Mouse (Mus musculus): ENCODE measurements at regions not wholly inside any gene's neighbourhood (a gene's known extent, or its start where the extent isn't known, plus 50 kb on each side); places are given as distances from the start of the nearest gene placed in this dataset.
"Not testable (repeated sequence)": the region's sequence is repeated elsewhere in the genome, so short reads cannot be mapped to it uniquely, and the experiment has no call there.

DNA sequence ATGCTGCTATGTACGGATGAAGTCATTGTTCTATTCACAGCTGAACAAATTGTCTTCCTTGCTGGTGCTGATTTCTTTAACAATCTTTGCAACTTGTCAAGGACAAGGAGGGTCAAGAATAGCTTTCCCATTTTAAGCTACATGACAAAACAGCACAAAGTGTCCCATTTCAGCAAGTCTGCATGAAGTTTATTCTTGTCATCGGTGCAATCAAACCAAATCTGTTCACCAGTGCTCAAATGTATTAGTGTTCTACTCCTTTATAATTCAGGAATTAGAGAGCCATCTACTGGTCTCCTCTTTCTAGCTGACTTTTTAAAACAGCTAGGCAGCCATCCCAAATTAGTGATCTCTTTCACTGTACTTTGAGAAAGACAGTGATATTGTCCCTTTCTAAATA lies 1040.8 kb downstream of the Galc start:
- no peak for DNase-seq

DNA sequence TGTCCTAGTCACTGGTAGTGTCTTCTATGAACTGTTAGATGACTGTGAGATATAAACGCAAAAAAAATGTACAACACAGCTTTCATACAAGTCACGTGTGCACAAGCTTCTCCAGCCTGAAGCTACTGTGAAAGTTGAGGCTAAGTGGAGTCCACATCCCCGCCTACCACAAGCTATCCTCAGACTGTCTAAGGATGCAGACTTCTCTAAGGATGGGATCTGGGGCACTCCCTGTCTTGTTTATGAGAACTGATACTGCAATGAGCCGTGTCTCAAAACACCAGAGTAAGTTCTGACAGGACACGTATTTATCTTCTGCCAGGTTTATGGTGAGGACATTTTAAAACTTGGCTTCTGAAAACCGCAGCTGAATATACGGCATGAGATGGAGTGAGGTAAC lies 1041.7 kb downstream of the Galc start:
- no peak for DNase-seq

DNA sequence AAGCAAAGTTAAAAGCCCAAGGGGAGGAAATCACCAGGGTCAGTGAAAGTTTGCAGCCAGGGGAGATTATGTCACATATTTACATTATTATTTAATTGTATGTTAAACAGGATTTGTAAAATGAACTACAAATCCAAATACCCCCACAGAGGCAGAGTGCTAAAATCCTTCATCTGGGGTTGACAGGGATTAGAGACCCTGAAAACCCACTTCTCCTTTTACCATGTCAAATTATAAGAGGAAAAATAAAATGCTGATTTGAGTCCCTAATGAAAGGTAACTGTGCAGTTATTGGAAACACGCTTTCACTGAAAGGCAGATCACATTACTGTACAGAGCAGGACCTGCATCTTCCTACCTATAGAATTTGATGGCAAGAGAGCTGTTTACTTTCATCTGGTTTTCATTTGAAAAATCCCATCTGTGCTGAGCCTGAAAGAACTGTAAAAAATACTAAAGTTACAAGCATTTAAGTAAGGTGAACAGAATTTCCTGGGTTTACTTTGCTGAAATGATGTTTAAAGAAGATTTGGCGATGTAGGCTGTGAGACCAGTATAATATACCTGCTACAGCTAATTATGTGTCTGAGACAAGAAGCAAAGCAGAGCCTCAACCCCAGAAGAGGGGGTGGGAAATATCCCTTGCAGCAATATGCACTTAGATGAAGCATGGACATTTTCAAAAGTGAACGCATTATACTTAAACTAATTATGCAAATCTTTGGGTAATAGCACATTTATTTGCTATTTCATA lies 1055.4 kb downstream of the Galc start:
- no peak for DNase-seq

DNA sequence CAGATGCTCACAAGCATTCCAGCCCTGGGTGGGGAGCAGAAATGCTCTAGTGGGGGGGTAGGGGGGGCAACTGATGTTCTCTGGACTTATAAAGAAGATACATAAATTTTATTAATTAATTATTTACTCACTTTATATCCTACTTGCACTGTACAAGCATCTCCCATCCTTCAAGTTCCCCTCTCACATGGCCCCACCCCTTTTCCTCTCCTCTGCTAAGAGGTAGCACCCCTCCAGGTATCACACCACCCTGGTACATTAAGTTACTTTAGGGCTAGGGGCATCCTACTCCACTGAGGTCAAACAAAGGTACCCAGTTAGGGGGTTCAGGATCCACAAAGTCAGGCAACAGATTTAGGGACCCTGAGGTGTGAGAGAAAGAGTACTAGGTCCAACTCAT lies 1097.4 kb downstream of the Galc start:
- DNase-seq = no peak

DNA sequence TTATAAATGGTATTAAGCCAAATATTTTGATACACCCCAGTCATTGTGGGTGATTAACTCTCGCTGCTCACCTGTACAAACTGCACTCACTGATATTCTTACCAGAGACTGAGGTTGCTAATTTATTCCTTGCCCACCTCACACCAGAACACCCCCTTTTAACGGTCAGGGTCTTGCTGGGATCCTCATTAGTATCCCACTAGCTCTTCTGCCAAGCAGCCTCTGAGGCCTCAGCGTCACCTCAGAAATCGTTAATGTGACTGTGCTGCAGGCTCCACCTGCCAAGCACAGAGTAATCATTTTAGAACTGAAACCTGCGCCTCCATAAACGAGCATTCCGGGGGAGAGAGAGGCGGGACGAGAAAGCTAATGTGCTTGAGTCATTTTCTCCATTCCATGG lies 1097.8 kb downstream of the Galc start:
- no peak for DNase-seq

DNA sequence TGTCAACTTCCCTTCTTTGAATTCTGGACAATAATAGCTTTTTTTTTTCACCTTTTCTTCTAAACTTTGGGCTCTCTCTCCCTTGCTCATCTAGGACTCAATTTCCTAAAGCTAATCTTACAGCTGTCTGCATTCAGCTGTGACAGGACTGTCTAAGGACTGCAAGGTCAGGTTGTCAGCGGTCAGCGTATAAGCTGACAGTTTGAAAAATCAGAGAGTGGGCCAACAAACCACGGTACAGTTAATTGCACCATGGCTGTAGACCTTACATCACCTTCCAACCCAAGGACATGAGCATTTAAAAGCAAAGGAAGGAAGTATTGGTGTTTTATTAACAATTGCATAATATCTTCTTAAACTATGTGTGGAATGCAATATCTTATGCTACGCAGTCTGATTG lies 1100.9 kb downstream of the Galc start:
- no peak for DNase-seq

DNA sequence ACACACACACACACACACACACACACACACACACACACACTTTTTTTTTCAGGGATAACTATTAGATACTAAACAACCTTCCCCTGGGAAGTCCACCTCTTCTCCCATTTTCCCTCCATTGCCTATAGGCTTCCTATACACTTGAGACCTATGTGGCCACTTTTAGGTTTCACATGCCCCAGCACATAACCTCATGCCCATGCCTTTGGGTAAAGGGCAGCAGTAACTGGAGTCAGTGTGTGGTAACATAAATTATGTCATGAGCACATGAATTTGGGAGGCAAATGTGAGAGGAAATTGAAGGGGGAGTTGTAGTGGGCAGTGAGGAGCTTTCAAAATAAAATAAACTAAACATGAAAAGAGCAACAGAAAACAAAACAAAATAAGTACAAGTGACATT lies 1101.5 kb downstream of the Galc start:
- no peak for DNase-seq

DNA sequence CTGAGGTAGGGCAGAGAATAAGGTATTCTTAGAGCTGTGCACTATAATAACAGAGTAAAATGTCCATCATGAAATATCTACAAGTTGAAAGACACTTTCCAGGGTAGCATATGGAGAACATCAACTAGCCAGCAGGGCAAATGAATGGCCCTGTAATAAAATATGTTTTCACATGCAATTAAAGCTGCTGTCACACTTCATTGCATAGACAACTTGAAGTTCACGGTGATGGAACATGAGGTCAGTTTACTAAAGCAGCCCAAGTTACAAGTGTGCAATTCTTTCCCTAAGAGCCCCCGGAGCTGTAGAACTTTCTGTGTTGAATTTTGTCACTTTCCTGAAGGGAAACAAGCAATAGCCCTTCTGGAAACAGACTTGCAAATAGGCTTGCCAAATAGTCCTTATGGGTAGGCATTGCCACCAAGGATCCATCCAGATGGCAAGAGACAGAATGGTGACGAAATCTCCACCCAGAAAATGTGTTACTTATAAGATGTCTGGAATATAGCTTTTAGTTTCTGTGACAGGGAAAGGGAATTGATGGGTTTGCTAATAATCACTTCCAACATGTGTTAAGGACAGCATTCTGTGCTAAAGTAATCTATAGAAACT lies 1102.7 kb downstream of the Galc start:
- no peak for DNase-seq

DNA sequence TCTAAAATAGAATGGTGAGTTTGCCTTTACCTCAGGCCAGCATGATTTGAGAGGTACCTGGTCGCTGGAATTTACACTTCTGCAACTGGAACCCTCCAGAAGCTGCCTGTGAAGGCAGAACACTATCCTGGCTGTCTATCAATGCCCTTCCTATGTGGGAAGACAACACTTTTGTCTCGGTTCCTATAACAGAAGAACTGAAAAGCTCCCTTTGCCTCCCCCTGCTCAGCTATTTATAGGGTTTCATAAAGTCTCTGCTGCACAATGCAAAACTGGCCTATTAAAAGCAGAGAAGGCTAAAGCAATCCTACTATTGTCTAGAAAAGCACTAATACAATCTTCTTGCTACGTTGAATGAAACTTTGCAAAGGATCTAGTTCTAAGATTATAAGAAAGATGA lies 1116.5 kb downstream of the Galc start:
- no peak for DNase-seq

DNA sequence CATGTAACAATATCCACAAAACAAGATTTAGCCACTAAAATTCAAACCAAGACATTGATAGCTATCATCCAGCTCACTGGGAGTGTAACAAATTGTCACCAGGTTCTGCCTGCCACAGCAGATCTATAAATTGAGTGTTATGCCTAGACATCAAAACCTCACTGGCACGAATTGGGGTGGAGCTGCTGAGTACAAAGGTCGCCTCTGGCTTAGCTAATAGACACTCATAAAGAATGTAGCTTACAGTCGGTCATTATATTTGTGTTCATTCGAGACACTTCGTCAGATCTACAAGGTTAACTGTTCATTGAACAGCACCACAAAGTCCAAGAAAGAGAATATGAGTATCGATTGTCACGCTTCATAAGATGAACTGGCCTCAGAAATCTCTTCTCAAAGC lies 1121.3 kb downstream of the Galc start:
- DNase-seq = no peak

DNA sequence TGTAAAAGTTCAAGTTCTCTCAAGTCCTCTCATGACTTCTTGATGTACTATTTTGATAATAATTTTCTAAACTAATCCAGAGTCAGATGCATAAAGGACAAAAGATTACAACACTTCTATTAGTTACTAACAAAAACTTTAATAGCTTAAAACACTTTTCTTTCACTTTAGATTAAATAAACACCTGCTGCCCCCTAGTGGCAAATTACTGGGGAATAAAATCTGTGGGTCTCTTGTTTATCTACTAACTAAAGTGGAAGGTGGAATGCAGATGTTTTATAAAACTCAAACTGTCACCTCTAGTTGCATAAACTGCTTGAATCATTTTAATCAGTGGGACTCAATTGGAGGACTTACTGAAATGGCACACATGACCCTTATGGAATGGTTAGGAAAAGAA lies 1129.0 kb downstream of the Galc start:
- DNase-seq = peak; percentile 2

DNA sequence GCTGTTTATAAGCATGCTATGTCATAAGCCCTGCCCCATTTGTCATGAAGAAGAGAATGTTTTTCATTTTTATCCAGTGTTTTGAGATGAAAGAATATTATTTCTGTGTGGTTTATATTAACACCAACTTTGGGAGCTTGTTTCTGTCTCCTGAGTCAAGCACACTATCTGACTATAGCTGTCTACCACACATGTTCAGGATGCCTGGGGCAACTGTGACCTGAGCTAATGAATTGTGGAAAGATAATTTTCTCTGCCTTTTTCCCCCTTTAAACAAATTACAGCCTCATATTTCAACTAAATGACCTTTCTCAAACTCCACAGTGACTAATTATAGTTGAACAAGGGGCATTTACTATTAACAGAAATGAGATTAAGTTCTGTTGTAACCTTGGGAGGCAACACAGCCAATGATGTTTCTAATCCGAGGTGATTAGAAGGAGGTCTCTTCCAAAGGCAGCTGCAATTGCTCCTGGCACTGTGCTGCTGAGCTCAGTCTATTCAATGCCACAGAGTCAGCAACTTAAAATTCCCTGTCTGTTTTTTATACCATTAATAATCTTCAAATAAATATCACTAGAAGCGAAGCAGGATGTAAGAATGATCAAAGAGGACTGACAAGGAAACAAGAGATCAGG lies 1168.6 kb downstream of the Galc start:
- DNase-seq = no peak

DNA sequence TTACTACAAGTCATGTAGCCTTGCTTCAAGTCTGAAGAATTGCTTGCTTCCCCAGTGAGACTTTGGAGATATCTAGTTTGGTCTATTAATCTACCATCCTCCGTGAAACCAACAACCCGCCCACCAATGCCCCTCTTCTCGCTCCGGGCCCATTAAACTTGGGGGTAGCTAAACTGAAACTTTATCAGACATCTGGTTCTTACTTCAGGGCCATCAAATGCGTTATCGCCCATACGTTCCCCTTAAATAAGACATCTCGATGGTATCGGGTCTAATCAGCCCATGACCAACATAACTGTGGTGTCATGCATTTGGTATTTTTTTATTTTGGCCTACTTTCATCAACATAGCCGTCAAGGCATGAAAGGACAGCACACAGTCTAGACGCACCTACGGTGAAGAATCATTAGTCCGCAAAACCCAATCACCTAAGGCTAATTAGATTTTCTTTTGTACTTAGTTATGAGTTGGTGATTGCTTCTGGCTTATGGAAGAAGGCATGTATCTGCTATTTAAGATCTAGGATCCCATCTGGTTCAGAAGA lies 1197.8 kb downstream of the Galc start:
- not testable (repeated sequence) for DNase-seq

DNA sequence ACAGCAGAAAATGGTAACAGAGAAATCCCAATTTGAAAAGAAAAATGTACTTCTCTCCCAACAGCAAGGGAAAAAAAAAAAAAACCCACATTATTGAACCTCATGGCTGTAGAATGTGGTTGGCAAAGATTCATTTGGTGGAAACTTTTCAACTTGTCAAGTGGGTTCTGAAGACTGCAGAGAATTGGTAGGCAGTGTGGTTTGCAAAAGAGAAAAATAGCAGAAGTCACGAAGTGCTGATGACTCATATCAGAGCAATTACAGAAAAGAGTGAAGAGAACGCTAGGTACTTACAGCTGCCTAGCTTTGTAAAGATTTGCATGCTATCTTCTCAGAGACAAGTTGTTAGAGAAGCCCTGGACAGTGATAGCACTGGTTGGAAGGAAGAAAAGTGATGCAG lies 1211.6 kb downstream of the Galc start:
- DNase-seq = no peak

Measured in lung, postnatal 36 days (tissue).